Mouse (Mus musculus) C2C12 (cell line): ENCODE results near the gene Ppwd1.

Experiments
- CTCF ChIP-seq: IDR thresholded peaks from one replicate; pipeline ENCODE4 v1.5.1; 2011; ENCODE audit not compliant: control insufficient read depth, insufficient read depth, insufficient read length
- FOSL1 ChIP-seq: IDR thresholded peaks from one replicate; pipeline ENCODE4 v1.8.0; 2011; ENCODE audit warnings: mild to moderate bottlenecking, low read length; ENCODE audit not compliant: poor library complexity, insufficient read depth, severe bottlenecking
- MAX ChIP-seq: IDR thresholded peaks from one replicate; pipeline ENCODE4 v1.6.1; 2011; ENCODE audit warnings: mild to moderate bottlenecking, control low read depth
- MYOD1 ChIP-seq: IDR thresholded peaks from one replicate; pipeline ENCODE4 v1.6.1; 2011; ENCODE audit warnings: low read depth; ENCODE audit not compliant: control insufficient read depth, insufficient read length
- USF1 ChIP-seq: IDR thresholded peaks from one replicate; pipeline ENCODE4 v1.6.1; 2011; ENCODE audit warnings: low read depth, mild to moderate bottlenecking, control low read depth, moderate library complexity

DNA sequence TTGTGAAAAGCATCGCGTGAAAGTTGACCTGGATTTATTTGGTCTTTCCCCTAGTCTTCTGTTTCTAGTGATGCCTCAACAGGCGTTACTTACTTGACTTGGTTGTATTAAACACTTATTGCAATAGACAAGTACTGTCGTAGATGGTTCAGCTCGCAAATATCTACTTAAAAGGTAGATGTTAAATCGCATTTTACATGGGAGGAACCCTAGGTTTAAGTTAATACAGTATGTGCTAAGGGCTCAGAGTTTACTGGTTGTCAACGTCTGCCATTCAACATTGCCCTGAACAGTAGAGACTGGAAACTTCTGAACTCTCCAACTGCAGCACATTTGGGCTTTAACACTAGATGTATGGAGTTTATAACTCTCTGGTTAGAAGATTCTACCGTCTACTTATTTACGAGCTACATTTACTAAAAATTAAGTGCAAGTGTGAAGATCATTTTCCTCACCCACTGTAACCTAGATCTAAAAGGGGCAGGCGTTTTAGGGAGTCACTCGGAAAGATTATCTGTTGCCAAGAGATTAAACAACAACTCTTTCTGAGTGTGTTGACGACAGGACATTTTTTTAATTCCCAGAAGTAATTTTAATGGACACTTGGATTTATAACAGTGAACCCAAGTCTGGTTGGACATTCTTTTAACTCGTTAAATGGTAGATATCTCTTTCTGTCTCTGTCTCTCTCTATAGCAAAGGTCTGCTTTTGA is 49.3 kb downstream of the Ppwd1 start:
- TF ChIP-seq CTCF (no peak), MAX (no peak), USF1 (no peak), FOSL1 (no peak), MYOD1 (no peak)
